Mouse (Mus musculus): Measurements from ENCODE around the gene Mfn1. TPM values are rescaled to one million over a fixed set of nuclear protein-coding genes. Genes with fewer than 3 reads are reported as not detected.

Gene Mfn1
- polyA plus RNA-seq, 1 experiment from 2014 or later, result 40.5 TPM

- peak; percentile 95 for ATAC-seq (ENCODE audit: low FRiP score)
- H3K27ac ChIP-seq (replicated peaks), result peak within 1 kb of the TSS; percentile 80
- H3K9me3 ChIP-seq (replicated peaks), result no peaks in the 10 kb centered on the region
- H3K4me3 ChIP-seq (replicated peaks), result peak within 1 kb of the TSS; percentile 67
- H3K36me3 ChIP-seq, result no peaks in the 10 kb centered on the region
- H3K27me3 ChIP-seq (replicated peaks), result no peaks in the 10 kb centered on the region
- H3K4me2 ChIP-seq, result peak within 1 kb of the TSS; percentile 62
- H3K9ac ChIP-seq (replicated peaks), result peak within 1 kb of the TSS; percentile 67
- under 1% methylated on average over 54 of the region's 83 CpGs for WGBS
- H3K4me1 ChIP-seq, result peaks cover 29% of the 10 kb centered on the region
Observed at GRCm38 (mm10) chr3:32616331-32617052, 87.2 kb downstream of the Mfn1 start, which contains the start of gene Gnb4. TSS of gene Gnb4 (minus strand) at chr3:32616585.

DNA sequence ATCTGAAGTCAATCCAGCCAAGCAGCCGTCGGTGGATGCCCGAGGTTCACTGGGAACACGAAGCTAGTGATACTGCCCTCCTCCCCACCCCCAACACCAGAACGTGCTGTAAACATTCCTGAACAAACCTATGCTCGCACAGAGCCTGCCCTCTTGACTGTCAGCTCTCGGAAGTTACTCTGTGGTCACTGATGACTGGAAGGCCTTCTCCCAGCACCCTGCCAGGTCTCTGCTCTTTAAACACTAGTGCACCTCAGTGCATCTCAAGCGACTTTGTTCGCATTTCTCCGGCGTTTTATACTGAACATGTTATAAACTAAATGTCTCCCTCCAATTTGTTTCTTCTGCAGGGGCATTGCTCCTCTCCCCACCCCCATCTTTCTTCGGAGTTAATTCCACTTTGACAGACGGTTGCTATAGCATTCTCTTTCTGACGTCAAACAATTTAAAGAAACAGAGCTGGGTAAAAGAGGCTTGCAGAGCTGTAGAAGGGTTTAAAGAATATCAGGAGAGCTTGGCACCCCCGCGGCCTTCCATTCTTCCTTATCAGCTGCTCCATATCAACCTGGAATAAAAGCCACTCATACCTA is 87.9 kb downstream of the Mfn1 start:
- WGBS, result 17% methylated on average over 16 of the region's 16 CpGs
- Histone ChIP-seq H3K9ac (replicated peaks) (peak overlapping the region; percentile 67), H3K4me3 (replicated peaks) (peak overlapping the region; percentile 67), H3K4me1 (peaks cover 29% of the 10 kb centered on the region), H3K4me2 (peak overlapping the region; percentile 62), H3K27ac (replicated peaks) (peak overlapping the region; percentile 80), H3K9me3 (replicated peaks) (no peaks in the 10 kb centered on the region), H3K36me3 (no peaks in the 10 kb centered on the region), H3K27me3 (replicated peaks) (no peaks in the 10 kb centered on the region)
- peak; percentile 33 for ATAC-seq (ENCODE audit: low FRiP score)

- Histone ChIP-seq H3K4me1 (peaks cover 9% of the 10 kb centered on the region), H3K9ac (replicated peaks) (no peak overlapping the region), H3K27me3 (replicated peaks) (no peaks in the 10 kb centered on the region), H3K4me2 (no peak overlapping the region), H3K27ac (replicated peaks) (no peak overlapping the region), H3K9me3 (replicated peaks) (no peaks in the 10 kb centered on the region), H3K4me3 (replicated peaks) (no peak overlapping the region), H3K36me3 (no peaks in the 10 kb centered on the region)
- no peak for ATAC-seq (ENCODE audit: low FRiP score)
- WGBS, result 92% methylated on average over 1 of the region's 1 CpGs
Observed at GRCm38 (mm10) chr3:32621658-32622057, 92.4 kb downstream of the Mfn1 start.

GRCm38 (mm10) chr3:32622106-32622505 is 92.8 kb downstream of the Mfn1 start:
- H3K36me3 ChIP-seq, result no peaks in the 10 kb centered on the region
- no peaks in the 10 kb centered on the region for H3K27me3 ChIP-seq (replicated peaks)
- no peak overlapping the region for H3K9ac ChIP-seq (replicated peaks)
- H3K9me3 ChIP-seq (replicated peaks), result no peaks in the 10 kb centered on the region
- H3K4me2 ChIP-seq, result no peak overlapping the region
- H3K4me3 ChIP-seq (replicated peaks), result no peak overlapping the region
- no peak for ATAC-seq (ENCODE audit: low FRiP score)
- peaks cover 4% of the 10 kb centered on the region for H3K4me1 ChIP-seq
- no peak overlapping the region for H3K27ac ChIP-seq (replicated peaks)
- 93% methylated on average over 3 of the region's 3 CpGs for WGBS

DNA sequence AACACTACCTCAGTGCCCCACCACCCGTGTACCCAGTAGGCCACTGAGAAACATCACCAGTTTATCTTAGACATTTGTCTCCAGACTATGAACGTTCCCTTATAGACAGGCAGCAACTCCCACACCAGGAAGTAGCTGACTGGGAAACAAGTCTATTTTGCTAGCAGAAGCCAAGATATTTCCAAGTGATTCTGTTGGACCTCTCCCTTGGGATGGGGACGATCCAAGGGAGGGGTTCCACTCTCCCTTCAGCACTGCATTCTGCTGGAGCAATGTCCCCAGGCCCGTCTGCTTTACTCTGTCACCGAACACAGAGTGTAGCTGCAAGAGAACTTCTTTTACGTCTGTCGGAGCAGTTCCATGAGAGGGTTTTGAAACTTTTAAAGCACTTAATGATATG is 98.9 kb downstream of the Mfn1 start:
- Histone ChIP-seq H3K36me3 (no peaks in the 10 kb centered on the region), H3K27me3 (replicated peaks) (no peaks in the 10 kb centered on the region), H3K4me3 (replicated peaks) (no peak overlapping the region), H3K9ac (replicated peaks) (no peak overlapping the region), H3K9me3 (replicated peaks) (no peaks in the 10 kb centered on the region), H3K27ac (replicated peaks) (no peak overlapping the region), H3K4me2 (no peak overlapping the region), H3K4me1 (no peaks in the 10 kb centered on the region)
- 87% methylated on average over 7 of the region's 7 CpGs for WGBS
- ATAC-seq (ENCODE audit: low FRiP score), result no peak

Other genes starting within 250 kb of the Mfn1 start
- gene Zmat3, start 163.5 kb upstream of the Mfn1 start, polyA plus RNA-seq (2015; fragmentation: Nextera tagmentation; extraction: Ambion mirVana), result 7.5 and 7.6 TPM in 2 replicates
- gene Pik3ca, start 131.8 kb upstream of the Mfn1 start, polyA plus RNA-seq (2015; fragmentation: Nextera tagmentation; extraction: Ambion mirVana), result 11.4 and 12.3 TPM in 2 replicates
- not detected in 2 replicates for gene Kcnmb3, start 37.2 kb upstream of the Mfn1 start, polyA plus RNA-seq (2015; fragmentation: Nextera tagmentation; extraction: Ambion mirVana)
- gene Zfp639, start 19.2 kb upstream of the Mfn1 start, polyA plus RNA-seq (2015; fragmentation: Nextera tagmentation; extraction: Ambion mirVana), result 37.0 and 40.8 TPM in 2 replicates
- gene Gnb4, start 87.1 kb downstream of the Mfn1 start, polyA plus RNA-seq (2015; fragmentation: Nextera tagmentation; extraction: Ambion mirVana), result 101 and 106 TPM in 2 replicates
- 51.9 and 75.0 TPM in 2 replicates for gene Actl6a, start 176.8 kb downstream of the Mfn1 start, polyA plus RNA-seq (2015; fragmentation: Nextera tagmentation; extraction: Ambion mirVana)
- gene Ndufb5, start 207.5 kb downstream of the Mfn1 start, polyA plus RNA-seq (2015; fragmentation: Nextera tagmentation; extraction: Ambion mirVana), result 325 and 351 TPM in 2 replicates
- gene Mrpl47, start 208.1 kb downstream of the Mfn1 start, polyA plus RNA-seq (2015; fragmentation: Nextera tagmentation; extraction: Ambion mirVana), result 31.4 and 31.7 TPM in 2 replicates